Mouse (Mus musculus): ENCODE measurements around the gene Zfp598.
"Not testable (repeated sequence)": the region's sequence is repeated elsewhere in the genome, so short reads cannot be mapped to it uniquely, and the experiment has no call there.

DNA sequence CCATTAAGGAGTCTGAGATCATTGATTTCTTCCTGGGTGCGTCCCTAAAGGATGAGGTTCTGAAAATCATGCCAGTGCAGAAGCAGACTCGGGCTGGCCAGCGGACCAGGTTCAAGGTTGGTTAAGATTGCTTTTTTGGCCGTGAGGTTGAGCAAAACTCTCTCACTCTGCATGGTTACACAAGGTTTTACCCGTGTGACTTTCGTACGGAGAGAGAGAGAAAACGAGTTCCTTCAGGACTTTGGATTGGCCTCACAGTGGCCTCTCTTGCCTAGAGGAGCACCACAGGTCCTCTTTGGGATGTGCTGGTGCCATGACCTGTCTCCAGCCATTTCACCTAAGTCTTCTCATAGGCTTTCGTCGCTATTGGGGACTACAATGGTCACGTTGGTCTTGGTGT, 51.1 kb downstream of the Zfp598 start:
- not testable (repeated sequence) for TF ChIP-seq POLR2A (IDR thresholded peaks at IDR 0.05; ENCODE audit: low read depth, low read length); CTCF (IDR thresholded peaks at IDR 0.05; ENCODE audit: extremely low read depth, insufficient read depth, insufficient read length, insufficient replicate concordance)
